Mouse (Mus musculus) midbrain, embryonic 14.5 days (tissue): ENCODE measurements around the gene Ly6g5b. TPM values are rescaled to one million over a fixed set of nuclear protein-coding genes. Genes with fewer than 3 reads are reported as not detected.

Experiments
- polyA plus RNA-seq: library from polyadenylated mRNA; unstranded; fragments of >200 nt; fragmentation: Nextera tagmentation; extraction: Ambion mirVana; gene quantifications from 2 replicates; pipeline ENCODE4 v1.2.1, GENCODE M21; 2014

The Ly6g5b gene
- polyA plus RNA-seq, 1 experiment from 2014 or later = 1.3 TPM

Other genes with a start within 250 kb of the Ly6g5b start
- gene Zbtb12, start 235.9 kb downstream of the Ly6g5b start, polyA plus RNA-seq = 3.0 and 6.8 TPM in 2 replicates
- not detected in 2 replicates for gene Gm20547, start 233.4 kb downstream of the Ly6g5b start, polyA plus RNA-seq
- gene C2, start 217.2 kb downstream of the Ly6g5b start, polyA plus RNA-seq = 2.1 and 3.6 TPM in 2 replicates
- 91.6 and 97.0 TPM in 2 replicates for gene Ehmt2, start 217.0 kb downstream of the Ly6g5b start, polyA plus RNA-seq
- gene Slc44a4, start 201.0 kb downstream of the Ly6g5b start, polyA plus RNA-seq = not detected in 2 replicates
- gene Neu1, start 184.2 kb downstream of the Ly6g5b start, polyA plus RNA-seq = 25.1 and 28.2 TPM in 2 replicates
- gene Hspa1b, start 156.2 kb downstream of the Ly6g5b start, polyA plus RNA-seq = 0.17 and 0.53 TPM in 2 replicates
- gene Gm20481, start 145.5 kb downstream of the Ly6g5b start, polyA plus RNA-seq = 1.1 and 2.3 TPM in 2 replicates
- gene Hspa1a, start 143.3 kb downstream of the Ly6g5b start, polyA plus RNA-seq = 5.6 and 8.1 TPM in 2 replicates
- 1.6 and 2.3 TPM in 2 replicates for gene Hspa1l, start 142.7 kb downstream of the Ly6g5b start, polyA plus RNA-seq
- 103 and 110 TPM in 2 replicates for gene Lsm2, start 133.6 kb downstream of the Ly6g5b start, polyA plus RNA-seq
- gene Vars, start 114.4 kb downstream of the Ly6g5b start, polyA plus RNA-seq = 43.4 and 51.1 TPM in 2 replicates
- 0.12 and 0.16 TPM in 2 replicates for gene Vwa7, start 98.8 kb downstream of the Ly6g5b start, polyA plus RNA-seq
- gene Sapcd1, start 87.4 kb downstream of the Ly6g5b start, polyA plus RNA-seq = 2.0 and 2.2 TPM in 2 replicates
- 2.1 and 2.8 TPM in 2 replicates for gene Msh5, start 68.7 kb downstream of the Ly6g5b start, polyA plus RNA-seq
- 17.7 and 22.8 TPM in 2 replicates for gene Clic1, start 65.5 kb downstream of the Ly6g5b start, polyA plus RNA-seq
- 375 and 392 TPM in 2 replicates for gene Ddah2, start 56.4 kb downstream of the Ly6g5b start, polyA plus RNA-seq
- gene Ly6g6c, start 50.0 kb downstream of the Ly6g5b start, polyA plus RNA-seq = not detected in 2 replicates
- 0.11 and 0.21 TPM in 2 replicates for gene Mpig6b, start 49.2 kb downstream of the Ly6g5b start, polyA plus RNA-seq
- 0.62 TPM in 1 of 2 replicates, not detected in the other for gene Ly6g6e, start 38.5 kb downstream of the Ly6g5b start, polyA plus RNA-seq
- 0.78 and 1.5 TPM in 2 replicates for gene Ly6g6d, start 37.4 kb downstream of the Ly6g5b start, polyA plus RNA-seq
- not detected in 2 replicates for gene Ly6g6f, start 29.8 kb downstream of the Ly6g5b start, polyA plus RNA-seq
- gene Abhd16a, start 26.2 kb downstream of the Ly6g5b start, polyA plus RNA-seq = 79.4 and 86.0 TPM in 2 replicates
- not detected in 2 replicates for gene Ly6g5c, start 7.1 kb downstream of the Ly6g5b start, polyA plus RNA-seq
- 24.2 and 25.4 TPM in 2 replicates for gene Gpank1, start 6.0 kb upstream of the Ly6g5b start, polyA plus RNA-seq
- gene Csnk2b, start 6.6 kb upstream of the Ly6g5b start, polyA plus RNA-seq = 328 and 334 TPM in 2 replicates
- 6.0 and 6.8 TPM in 2 replicates for gene D17H6S53E, start 10.9 kb upstream of the Ly6g5b start, polyA plus RNA-seq
- 0.57 TPM in 1 of 2 replicates, not detected in the other for gene Apom, start 16.6 kb upstream of the Ly6g5b start, polyA plus RNA-seq
- gene Bag6, start 19.8 kb upstream of the Ly6g5b start, polyA plus RNA-seq = 122 and 136 TPM in 2 replicates
- 191 and 194 TPM in 2 replicates for gene Prrc2a, start 49.5 kb upstream of the Ly6g5b start, polyA plus RNA-seq
- 3.3 and 8.8 TPM in 2 replicates for gene Aif1, start 60.6 kb upstream of the Ly6g5b start, polyA plus RNA-seq
- 3.8 and 9.0 TPM in 2 replicates for gene Lst1, start 73.0 kb upstream of the Ly6g5b start, polyA plus RNA-seq
- 0.74 and 0.84 TPM in 2 replicates for gene Ltb, start 79.0 kb upstream of the Ly6g5b start, polyA plus RNA-seq
- gene Tnf, start 86.6 kb upstream of the Ly6g5b start, polyA plus RNA-seq = not detected in 2 replicates
- gene Lta, start 89.9 kb upstream of the Ly6g5b start, polyA plus RNA-seq = 0.20 and 0.73 TPM in 2 replicates
- gene Gm16181, start 105.4 kb upstream of the Ly6g5b start, polyA plus RNA-seq = not detected in 2 replicates
- gene Atp6v1g2, start 118.2 kb upstream of the Ly6g5b start, polyA plus RNA-seq = 78.1 and 99.0 TPM in 2 replicates
- 3.8 and 7.3 TPM in 2 replicates for gene Nfkbil1, start 120.4 kb upstream of the Ly6g5b start, polyA plus RNA-seq
- gene Ddx39b, start 126.3 kb upstream of the Ly6g5b start, polyA plus RNA-seq = 386 and 390 TPM in 2 replicates
- gene H2-D1, start 147.3 kb upstream of the Ly6g5b start, polyA plus RNA-seq = 68.5 and 74.3 TPM in 2 replicates
- 0.16 TPM in 1 of 2 replicates, not detected in the other for gene H2-Q1, start 205.0 kb upstream of the Ly6g5b start, polyA plus RNA-seq
- 1.5 and 1.8 TPM in 2 replicates for gene H2-Q2, start 226.8 kb upstream of the Ly6g5b start, polyA plus RNA-seq